Mouse (Mus musculus) left cerebral cortex, postnatal 4 days (tissue): ENCODE data around the gene Khdc1c. TPM values are rescaled to one million over a fixed set of nuclear protein-coding genes. Genes with fewer than 3 reads are reported as not detected.
A peak's percentile ranks its signal among the peaks of the same experiment; 100 is the strongest.
"Not testable (repeated sequence)": the region's sequence is repeated elsewhere in the genome, so short reads cannot be mapped to it uniquely, and the experiment has no call there.

Source experiments
- DNase-seq: peaks from one replicate; pipeline ENCODE4 v3.0.0-alpha.2; 2022
- intact Hi-C: fragments of 180-260 bp; cut with DNase I; formaldehyde crosslinking; loops from one replicate; pipeline ENCODE4 v1.15.1; 2025
- total RNA-seq, 2 experiments: library from RNA; stranded (reverse); gene quantifications; 2 replicates each; pipeline ENCODE4 v1.2.3; 2021

The Khdc1c gene
- total RNA-seq, result not detected

DNA sequence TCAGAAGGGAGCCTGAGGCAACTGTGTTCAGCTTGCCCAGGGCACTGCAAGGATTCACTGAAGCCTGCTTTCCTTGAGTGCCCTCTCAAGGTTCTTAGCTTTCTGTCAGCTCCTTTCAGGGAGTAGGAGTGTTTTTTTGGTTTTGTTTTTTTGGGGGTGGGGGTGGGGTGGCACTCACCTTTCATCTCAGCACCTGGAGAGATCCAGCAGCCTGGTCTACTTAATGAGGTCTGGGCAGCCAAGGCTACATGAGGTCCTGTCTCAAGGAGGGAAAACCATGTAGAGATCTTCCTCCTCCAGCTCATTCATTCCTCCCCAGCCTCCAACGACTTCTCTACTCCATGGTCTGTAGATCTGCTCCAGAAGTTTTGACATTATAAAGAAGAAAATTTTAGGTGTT is at the start of gene Khdc1c:
Gene Khdc1c (plus strand): TSS at position 301 of the 400 bp plus-strand sequence.
- DNase-seq, intact Hi-C loops: not testable (repeated sequence)

DNA sequence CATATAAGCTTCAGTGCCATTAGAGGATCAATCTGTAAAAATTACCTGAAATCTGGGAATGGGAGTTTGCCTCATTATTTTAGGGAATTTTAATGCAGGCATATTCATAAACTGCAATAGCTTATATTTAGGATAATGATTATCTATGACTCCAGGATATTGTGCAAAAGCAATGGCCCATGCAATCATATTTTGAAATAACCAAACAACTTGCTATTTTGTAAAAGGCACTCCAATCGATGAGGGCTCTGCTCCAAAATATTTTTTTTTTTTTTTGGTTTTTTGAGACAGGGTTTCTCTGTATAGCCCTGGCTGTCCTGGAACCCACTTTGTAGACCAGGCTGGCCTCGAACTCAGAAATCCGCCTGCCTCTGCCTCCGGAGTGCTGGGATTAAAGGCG is 47.9 kb upstream of the Khdc1c start:
- DNase-seq, intact Hi-C loops: not testable (repeated sequence)

DNA sequence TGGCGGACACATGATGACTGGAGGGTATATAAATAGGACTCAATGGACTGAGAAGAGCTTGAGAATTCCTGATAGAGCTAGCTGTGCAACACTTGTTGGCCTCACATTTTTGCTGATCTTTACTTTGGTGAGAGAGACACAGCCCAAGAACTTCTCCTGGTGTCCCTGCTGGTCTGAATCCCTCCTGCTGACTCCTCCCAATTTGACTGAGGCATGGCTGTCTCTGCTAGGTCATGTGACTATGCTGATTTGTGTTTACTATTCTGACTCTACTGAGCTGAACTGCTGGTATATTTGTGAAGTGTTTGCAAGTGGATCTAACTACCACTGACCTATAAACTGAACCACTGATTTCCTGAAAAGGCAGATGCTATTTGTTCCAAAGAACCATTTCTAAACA is 46.5 kb upstream of the Khdc1c start:
- intact Hi-C loops, result no loop called here
- no peak for DNase-seq

DNA sequence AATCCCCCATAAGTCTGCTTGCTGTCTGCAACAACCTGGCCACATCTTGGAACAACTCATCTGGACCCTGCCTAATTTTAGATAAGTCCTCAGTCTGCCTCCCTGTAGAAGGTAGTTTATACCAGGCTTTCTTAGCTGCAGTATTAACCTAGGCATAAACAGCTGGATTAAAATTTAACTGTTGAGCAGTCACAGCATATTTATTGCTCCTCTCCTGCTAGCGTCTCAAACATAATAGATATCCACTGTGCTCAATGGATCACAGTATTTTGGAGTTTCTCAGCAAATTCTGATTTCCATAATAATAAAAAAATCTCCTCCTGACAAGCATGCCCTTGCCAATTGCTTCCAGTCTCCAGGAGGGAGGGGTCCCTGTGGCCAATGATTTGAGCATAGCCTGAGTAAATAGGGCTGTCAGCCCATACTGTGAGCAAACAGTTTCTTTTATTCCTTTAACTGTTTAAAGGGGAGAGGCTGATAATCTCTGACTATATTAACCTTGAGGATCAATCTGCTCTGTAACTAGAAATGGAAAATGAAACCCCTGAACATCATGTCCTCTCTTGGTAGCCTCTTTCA is 44.0 kb upstream of the Khdc1c start:
- intact Hi-C loops, result no loop called here
- DNase-seq, result no peak

DNA sequence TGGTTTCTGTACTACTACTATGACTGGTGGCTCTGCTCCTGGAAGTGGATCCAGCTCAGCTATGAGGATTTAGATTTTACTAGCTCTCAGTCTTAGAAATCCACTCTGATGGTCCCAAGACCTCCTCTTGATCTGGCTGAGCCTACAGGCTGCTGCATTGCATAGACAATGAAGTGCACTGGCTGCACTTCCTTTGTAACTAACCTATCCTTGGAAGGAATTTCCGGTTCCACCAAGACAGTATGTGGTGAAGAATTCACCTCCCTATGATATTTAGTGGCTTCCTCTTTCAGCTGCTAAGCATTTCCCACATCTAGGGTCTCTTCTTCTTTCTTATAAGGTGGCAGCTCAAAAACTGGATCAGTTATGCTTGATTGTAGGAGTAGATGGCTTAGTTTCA is 43.5 kb upstream of the Khdc1c start:
- DNase-seq, result no peak
- intact Hi-C loops, result no loop called here

DNA sequence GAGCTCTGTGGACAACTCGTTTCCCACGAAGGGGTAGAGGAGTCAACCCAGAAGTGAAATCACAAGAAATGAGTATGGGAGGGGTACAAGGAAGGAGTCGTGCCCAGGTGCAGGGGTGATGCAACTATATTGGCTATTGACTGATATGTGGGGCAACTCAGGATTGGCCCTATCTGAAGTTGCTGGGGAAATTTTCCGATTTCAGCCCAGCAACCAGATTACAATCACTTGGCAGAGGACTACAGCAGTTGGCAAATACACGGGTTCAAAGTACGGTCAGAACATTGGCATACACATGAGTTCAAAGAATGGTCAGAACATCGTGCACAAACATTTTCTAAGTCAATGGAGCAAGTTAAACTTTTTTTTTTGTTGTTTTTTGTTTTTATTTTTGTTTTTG is 41.4 kb upstream of the Khdc1c start:
- no peak for DNase-seq
- intact Hi-C loops, result no loop called here

DNA sequence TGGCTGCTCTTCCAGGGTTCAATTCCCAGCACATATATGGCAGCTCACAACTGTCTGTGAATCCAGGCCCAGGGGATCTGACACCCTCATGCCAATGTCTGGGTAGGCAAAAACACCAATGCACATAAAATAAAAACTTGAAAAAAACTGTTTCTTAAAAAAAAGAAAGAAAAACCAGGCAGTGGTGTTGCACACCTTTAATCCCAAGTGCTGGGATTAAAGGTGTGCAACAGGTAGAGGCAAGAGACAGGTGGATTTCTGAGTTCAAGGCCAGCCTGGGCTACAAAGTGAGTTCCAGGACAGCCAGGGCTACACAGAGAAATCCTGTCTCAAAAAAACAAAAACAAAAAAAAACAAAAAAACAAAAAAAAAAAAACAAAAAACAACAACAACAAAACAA is 37.0 kb upstream of the Khdc1c start:
- intact Hi-C loops, DNase-seq: not testable (repeated sequence)

DNA sequence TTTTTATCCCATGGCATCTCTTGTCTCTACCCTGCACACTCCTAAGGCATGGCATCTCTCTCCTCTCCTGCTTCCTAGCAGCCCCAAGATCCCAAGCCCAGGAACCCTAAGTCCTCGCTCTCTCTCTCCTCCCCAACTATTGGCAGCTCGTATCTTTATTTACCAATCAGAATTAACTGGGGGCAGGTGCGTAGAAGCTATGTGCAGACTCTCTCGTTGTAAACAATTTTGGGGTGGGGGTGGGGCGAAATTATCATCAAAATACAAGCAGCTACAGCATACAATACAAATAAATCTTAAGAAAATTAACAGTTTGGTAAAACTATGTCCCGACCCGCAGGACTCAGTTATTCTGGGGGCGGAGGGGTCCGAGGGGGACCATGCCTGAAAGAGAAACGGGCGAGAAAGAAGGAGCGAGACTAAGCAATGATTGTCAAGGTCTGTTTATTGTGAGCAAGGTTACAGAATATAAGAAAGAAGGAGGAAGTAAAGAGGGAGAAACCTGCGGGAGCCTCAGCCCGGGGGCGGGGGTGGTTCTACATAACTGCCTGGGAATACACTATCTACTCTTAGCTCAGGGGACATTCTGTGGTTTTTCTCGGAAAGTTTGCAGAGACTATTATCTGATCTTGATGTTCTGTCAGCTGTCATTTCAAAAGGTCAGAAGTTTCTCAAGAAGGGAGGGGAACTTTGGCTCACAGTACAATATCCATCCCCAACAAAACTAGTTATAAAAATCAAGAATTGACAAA is 34.7 kb upstream of the Khdc1c start:
- intact Hi-C loops, result no loop called here
- DNase-seq, result no peak

DNA sequence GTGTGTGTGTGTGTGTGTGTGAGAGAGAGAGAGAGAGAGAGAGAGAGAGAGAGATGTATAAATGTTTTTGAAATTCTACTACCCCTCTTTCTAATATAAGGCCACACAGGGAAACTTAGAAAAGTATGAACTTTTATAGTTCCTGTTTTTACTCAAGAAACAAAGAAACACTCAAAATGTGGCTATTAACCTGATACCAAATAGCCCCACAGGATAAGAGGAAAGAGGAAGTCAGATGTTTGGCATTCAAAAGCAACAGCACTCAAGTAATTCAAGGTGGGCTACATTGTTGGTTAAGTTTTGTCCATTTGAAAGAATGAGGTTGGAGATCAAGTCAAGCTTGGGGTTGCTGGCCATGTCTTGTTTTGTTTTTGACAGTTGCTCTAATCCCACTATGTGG is 32.3 kb upstream of the Khdc1c start:
- DNase-seq, result no peak
- intact Hi-C loops, result no loop called here

DNA sequence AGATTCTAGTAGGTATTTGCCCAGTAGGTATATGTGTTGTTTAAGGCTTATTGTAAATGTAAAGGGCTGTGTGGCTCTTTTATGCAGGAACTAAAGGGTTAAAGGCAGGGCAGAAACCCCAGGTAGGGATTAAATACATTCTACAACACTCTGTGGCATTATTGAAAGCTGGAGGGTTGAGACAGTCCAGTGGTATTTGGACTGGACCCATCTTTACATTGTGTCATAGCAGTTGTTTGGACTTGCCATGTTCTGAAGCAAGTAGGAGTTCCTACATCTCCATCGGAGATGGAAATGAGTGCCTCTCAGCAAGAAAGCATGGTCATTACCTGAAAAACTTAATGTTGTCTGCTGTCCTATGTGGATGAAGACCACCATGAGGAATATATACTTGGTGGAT is 27.4 kb upstream of the Khdc1c start:
- intact Hi-C loops, result no loop called here
- DNase-seq, result no peak

DNA sequence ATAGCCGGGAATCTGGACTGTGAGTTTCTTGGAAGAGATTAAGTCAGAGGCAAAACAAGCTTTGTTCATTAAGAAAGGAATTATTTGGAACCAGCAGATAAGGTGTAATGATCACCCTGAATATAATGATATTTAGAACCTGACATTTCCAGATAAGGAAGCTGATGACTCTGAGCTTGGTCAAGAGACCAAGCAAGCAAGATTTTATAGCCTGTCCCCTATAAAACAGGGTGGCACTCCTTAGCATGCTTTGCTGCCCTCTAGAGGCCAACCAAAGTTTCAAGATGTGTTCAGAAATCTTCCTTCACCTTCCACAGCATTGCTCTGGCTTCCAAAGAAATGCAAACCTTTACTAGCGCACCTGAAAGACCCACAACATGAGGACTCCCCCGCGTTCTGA is 23.9 kb upstream of the Khdc1c start:
- peak; percentile 52 for DNase-seq

DNA sequence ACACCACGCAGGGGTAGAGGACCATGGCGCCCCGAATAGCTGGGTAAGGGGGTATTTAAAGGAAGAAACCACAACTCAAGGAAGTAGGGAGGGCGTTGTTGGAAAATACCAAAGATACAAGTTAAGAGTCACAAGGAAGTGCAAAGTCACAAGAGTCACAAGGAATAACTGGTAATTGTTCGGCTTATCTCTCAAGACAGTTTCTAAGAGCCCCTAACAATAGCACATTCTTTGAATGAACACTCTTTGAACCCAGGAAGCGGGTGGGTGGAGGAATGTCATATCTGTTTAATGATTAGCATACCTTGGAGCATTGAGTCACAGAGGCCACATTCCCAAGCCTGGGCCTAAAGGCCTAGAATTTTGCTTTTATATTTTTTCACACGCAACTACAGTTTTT is 23.4 kb upstream of the Khdc1c start:
- DNase-seq, intact Hi-C loops: not testable (repeated sequence)

More for the DNA sequence above, 23.9 kb upstream of the Khdc1c start:
- intact Hi-C loops, result no loop called here

DNA sequence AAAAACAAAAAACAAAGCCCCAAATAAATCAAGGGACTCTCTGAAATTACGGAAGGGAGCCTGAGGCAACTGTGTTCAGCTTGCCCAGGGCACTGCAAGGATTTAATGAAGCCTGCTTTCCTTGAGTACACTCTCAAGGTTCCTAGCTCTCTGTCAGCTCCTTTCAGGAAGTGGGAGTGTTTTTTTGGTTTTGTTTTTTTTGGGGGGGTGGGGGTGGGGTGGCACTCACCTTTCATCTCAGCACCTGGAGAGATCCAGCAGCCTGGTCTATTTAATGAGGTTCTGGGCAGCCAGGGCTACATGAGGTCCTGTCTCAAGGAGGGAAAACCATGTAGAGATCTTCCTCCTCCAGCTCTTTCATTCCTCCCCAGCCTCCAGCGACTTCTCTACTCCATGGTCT is 18.8 kb upstream of the Khdc1c start, which contains the start of gene Khdc1a:
Gene Khdc1a (plus strand): TSS at position 301 of the 400 bp plus-strand sequence.
- no peak for DNase-seq
- intact Hi-C loops, result no loop called here

DNA sequence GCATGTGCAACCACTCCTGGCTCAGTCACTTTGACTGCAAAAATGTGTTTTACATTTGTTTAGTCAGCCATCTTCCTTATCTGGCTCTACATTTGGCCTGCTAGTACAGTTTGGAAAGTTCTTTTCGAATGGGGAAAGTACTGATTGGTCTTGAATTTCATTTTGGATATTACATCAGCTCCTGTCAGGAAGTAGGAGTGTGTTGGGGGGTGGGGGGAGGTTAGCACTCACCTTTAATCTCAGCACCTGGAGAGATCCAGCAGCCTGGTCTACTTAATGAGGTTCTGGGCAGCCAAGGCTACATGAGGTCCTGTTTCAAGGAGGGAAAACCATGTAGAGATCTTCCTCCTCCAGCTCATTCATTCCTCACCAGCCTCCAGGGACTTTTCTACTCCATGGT is 15.1 kb downstream of the Khdc1c start, which contains the start of gene Khdc1b:
Gene Khdc1b (plus strand): TSS at position 301 of the 400 bp plus-strand sequence.
- intact Hi-C loops, result no loop called here
- no peak for DNase-seq

DNA sequence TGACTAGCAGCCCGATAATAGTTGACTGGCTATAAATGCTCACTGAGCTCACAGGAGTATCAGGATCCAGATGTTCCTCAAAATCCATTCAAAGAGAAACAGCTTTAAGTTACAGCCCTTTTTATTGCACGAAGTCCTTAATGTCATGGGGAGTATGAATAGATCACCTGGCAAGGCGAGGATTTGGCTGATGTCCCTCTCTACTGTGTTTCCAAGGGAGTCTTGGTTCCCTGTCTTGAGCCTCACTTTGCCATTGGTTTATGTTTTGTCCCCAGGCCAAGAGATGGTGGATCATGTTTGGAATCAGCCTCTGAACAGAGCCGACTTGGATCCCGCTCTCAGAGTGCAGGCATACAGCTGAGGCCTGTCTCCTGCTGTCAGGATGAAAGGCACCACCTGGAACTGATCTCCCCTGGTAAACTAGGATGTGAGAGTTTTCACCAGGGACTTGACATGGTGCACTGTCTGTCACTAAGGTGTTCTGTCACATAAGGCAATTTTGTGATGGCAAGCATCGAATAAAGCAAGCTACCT is 23.1 kb downstream of the Khdc1c start:
- intact Hi-C loops, result no loop called here
- no peak for DNase-seq

DNA sequence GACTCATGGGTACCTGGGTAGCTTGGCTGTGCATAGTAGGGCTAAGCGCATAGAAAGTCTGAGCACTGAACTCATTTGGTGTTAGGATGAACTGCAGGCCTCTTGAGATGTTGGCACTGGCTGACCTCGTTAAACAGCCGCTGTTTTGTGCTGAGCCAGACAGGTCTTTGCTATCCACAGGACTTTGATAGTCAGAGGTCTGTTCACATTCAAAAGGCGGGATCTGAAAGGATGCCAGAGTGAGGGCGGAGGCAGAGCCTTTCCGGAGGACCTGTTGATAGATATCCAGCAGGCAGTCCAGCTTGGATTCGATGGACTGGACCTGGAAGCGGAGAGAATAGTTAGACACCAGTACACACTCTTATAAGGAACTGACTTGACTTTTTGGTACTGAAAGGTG is 34.7 kb downstream of the Khdc1c start:
- DNase-seq, result peak; percentile 5
- intact Hi-C loops, result no loop called here

DNA sequence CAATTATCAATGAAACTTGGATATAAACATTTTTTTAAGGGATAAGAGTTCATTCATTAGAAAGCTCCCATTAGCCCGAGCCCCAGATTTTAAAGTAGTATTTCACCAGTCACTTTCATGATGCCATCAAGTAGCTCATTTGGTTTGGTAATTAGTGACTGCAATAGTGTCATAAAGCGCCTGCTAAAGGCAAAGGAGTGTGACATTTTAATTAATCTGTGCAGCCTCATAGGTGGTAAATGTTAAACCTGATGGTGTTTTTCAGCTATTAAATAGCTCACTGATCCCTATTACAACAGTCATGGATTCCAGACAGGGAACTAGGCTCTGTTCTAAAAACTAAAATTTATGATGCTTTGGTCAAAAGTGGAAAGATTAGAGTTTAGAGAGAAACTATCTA is 39.1 kb downstream of the Khdc1c start:
- intact Hi-C loops, result no loop called here

DNA sequence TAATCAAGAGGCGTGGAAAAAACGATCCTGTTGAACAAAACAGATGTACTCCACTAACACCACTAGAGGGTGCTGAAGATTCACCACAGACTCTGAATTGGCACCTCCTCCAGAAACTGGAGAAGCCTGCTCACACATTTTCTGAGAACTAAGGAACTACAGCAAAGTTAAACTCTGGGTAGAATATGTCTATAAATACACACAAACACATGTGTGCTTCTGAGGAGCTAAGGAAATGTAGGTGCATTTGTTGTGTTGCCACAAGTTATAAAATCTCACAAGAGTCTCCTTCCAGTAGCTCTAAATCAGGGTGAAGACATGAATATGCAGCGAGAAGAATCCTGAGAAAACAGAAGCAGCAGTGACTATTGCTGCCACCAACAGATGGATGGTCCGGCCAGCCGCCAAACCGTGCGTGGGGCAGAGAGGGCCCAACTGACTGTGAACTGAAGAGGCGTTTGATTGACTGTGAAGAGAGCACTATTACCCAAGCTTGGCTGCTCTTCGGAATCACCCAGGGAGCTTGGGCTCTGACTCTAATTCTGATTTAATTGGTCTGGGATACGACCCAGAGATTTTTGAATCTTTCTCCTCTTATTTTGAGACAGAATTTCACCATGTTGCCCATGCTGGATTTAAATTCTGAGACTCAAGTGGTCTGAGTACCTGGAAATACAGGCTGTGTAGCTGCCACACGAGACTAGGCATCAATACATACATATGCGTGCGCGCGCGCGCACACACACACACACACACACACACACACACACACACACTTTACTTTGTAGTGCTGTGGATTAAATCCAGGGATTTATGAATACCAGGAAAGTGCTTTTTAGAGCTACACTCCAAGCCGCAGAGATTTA is 43.4 kb downstream of the Khdc1c start:
- DNase-seq, result peak; percentile 95
- intact Hi-C loops, result loop anchor here (2.0 to 10.0 kb wide), 2 partner anchors 553 to 853 kb away; partner anchors contain the start of gene Kcnq5

More for the DNA sequence above, 39.1 kb downstream of the Khdc1c start:
- DNase-seq, result no peak

DNA sequence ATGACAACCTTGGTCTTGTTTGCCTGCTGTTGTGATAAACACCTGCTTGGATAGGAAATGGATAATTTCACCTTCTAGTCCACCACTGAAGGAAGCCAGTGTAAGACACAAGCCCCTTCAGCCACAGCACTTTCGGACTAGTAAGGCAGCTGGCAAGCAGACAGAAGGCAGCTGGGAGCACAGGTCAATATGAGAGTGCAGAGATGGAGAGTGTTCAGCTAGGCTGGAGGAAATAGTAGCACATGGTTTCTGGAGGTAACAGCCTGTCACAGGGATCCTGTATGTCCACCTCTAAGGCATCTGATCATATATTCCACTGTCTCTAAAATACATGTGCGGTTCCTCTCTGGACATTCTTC is 44.0 kb downstream of the Khdc1c start:
- peak; percentile 50 for DNase-seq
- intact Hi-C loops, result loop anchor here (2.0 to 10.0 kb wide), 2 partner anchors 553 to 853 kb away; partner anchors contain the start of gene Kcnq5

DNA sequence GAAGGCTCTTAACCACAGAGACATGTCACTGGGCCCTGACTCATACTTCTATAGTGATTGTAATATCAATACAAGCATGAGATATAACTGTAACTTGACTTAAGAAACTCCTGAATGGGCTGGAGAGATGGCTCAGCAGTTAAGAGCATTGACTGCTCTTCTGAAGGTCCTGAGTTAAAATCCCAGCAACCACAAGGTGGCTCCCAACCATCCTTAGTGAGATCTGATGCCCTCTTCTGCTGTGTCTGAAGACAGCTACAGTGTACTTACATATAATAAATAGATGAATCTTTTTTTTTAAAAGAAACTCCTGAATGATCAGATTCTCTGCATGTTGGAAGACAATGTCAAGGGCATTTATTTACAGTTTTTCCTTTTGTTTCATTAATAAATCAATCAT is 51.2 kb downstream of the Khdc1c start:
- intact Hi-C loops, result loop anchor here (10.0 kb wide), 1 partner anchor 545 kb away; the partner anchor contains the start of gene Kcnq5
- DNase-seq, result peak; percentile 17
